Mouse (Mus musculus) limb, embryonic 12.5 days (tissue): ENCODE measurements at regions not wholly inside any gene's neighbourhood (a gene's known extent, or its start where the extent isn't known, plus 50 kb on each side); places are given as distances from the start of the nearest gene placed in this dataset.
"Not testable (repeated sequence)": the region's sequence is repeated elsewhere in the genome, so short reads cannot be mapped to it uniquely, and the experiment has no call there.

ENCODE experiments used
- ATAC-seq: fragments of 200-750 bp; cut with Nextera tagmentation; 2 replicates; pipeline ENCODE4 v1.8.0; 2017; ENCODE audit warnings: low read depth, moderate TSS enrichment; ENCODE audit not compliant: insufficient number of reproducible peaks, insufficient read depth, low FRiP score, low TSS enrichment
- H3K27ac ChIP-seq: fragments of 300-500 bp; sonication (generic); 2 replicates; pipeline ENCODE4 v1.5.1; 2016; ENCODE audit warnings: mild to moderate bottlenecking, moderate library complexity
- H3K27me3 ChIP-seq: fragments of 300-500 bp; sonication (generic); 2 replicates; pipeline ENCODE4 v1.6.1; 2016; ENCODE audit warnings: mild to moderate bottlenecking, moderate library complexity
- H3K36me3 ChIP-seq: fragments of 300-500 bp; sonication (generic); 2 replicates; pipeline ENCODE4 v1.6.1; 2016; ENCODE audit warnings: mild to moderate bottlenecking, moderate library complexity
- H3K4me1 ChIP-seq: fragments of 300-500 bp; sonication (generic); replicated peaks from 2 replicates; pipeline ENCODE4 v1.6.1; 2016
- H3K4me2 ChIP-seq: fragments of 300-500 bp; sonication (generic); 2 replicates; pipeline ENCODE4 v1.6.1; 2016; ENCODE audit warnings: mild to moderate bottlenecking, moderate library complexity
- H3K4me3 ChIP-seq: fragments of 300-500 bp; sonication (generic); replicated peaks from 2 replicates; pipeline ENCODE4 v1.5.1; 2016; ENCODE audit warnings: mild to moderate bottlenecking
- H3K9ac ChIP-seq: fragments of 300-500 bp; sonication (generic); replicated peaks from 2 replicates; pipeline ENCODE4 v1.6.1; 2016; ENCODE audit warnings: mild to moderate bottlenecking, moderate library complexity
- H3K9me3 ChIP-seq: fragments of 300-500 bp; sonication (generic); 2 replicates; pipeline ENCODE4 v1.6.1; 2016; ENCODE audit warnings: mild to moderate bottlenecking, moderate library complexity
- WGBS: fragments of 180-500 bp; shearing (Covaris S2); methylation state at CpG from one replicate; pipeline ENCODE4 v1.1.7; 2016; 5-methylcytosine and 5-hydroxymethylcytosine counted together

GRCm38 (mm10) chrX:75734628-75735302 is 140.2 kb downstream of the Pls3 start:
- not testable (repeated sequence) for H3K27ac ChIP-seq, H3K9ac ChIP-seq, H3K27me3 ChIP-seq, H3K4me2 ChIP-seq, H3K9me3 ChIP-seq, ATAC-seq, H3K4me3 ChIP-seq, H3K36me3 ChIP-seq, H3K4me1 ChIP-seq
- 70% methylated on average over 9 of the region's 13 CpGs for WGBS

- not testable (repeated sequence) for H3K4me3 ChIP-seq, H3K27ac ChIP-seq, H3K9me3 ChIP-seq, H3K36me3 ChIP-seq, H3K27me3 ChIP-seq, H3K4me2 ChIP-seq, ATAC-seq, H3K9ac ChIP-seq, H3K4me1 ChIP-seq
- WGBS = 74% methylated on average over 11 of the region's 11 CpGs
Observed at GRCm38 (mm10) chrX:75733651-75734050, 141.3 kb downstream of the Pls3 start.

- 69% methylated on average over 12 of the region's 12 CpGs for WGBS
- not testable (repeated sequence) for H3K4me3 ChIP-seq, H3K36me3 ChIP-seq, H3K9ac ChIP-seq, H3K27ac ChIP-seq, H3K4me2 ChIP-seq, H3K9me3 ChIP-seq, H3K4me1 ChIP-seq, H3K27me3 ChIP-seq, ATAC-seq
Observed at GRCm38 (mm10) chrX:75729791-75730190, 145.2 kb downstream of the Pls3 start.

- WGBS = 67% methylated on average over 4 of the region's 4 CpGs
Observed at GRCm38 (mm10) chrX:75728507-75728906, 146.5 kb downstream of the Pls3 start.

GRCm38 (mm10) chrX:75723542-75723941 is 145.5 kb upstream of the Rab39b start:
- H3K36me3 ChIP-seq, H3K27ac ChIP-seq, H3K27me3 ChIP-seq, H3K4me1 ChIP-seq, H3K4me3 ChIP-seq, H3K9me3 ChIP-seq, ATAC-seq, H3K9ac ChIP-seq, H3K4me2 ChIP-seq: not testable (repeated sequence)
- WGBS = 69% methylated on average over 39 of the region's 39 CpGs

More at GRCm38 (mm10) chrX:75728507-75728906, 146.5 kb downstream of the Pls3 start:
- Histone ChIP-seq H3K9ac (no peak overlapping the region), H3K4me1 (no peaks in the 10 kb centered on the region), H3K36me3 (peaks cover 8% of the 10 kb centered on the region), H3K9me3 (no peaks in the 10 kb centered on the region), H3K27ac (no peak overlapping the region), H3K4me3 (no peak overlapping the region), H3K4me2 (no peak overlapping the region), H3K27me3 (no peaks in the 10 kb centered on the region)
- ATAC-seq = no peak

- no peak overlapping the region for H3K4me2 ChIP-seq
- H3K9ac ChIP-seq = no peak overlapping the region
- WGBS = 26% methylated on average over 1 of the region's 1 CpGs
- no peaks in the 10 kb centered on the region for H3K4me1 ChIP-seq
- ATAC-seq = no peak
- no peak overlapping the region for H3K27ac ChIP-seq
- no peaks in the 10 kb centered on the region for H3K36me3 ChIP-seq
- no peaks in the 10 kb centered on the region for H3K27me3 ChIP-seq
- H3K4me3 ChIP-seq = no peak overlapping the region
- 0 out of 2 replicates have a peak, but pooled peaks cover 5% of the 10 kb centered on the region for H3K9me3 ChIP-seq
Observed at GRCm38 (mm10) chrX:75699949-75700348, 121.9 kb upstream of the Rab39b start.

- H3K4me1 ChIP-seq, H3K4me3 ChIP-seq, H3K4me2 ChIP-seq, H3K27ac ChIP-seq, H3K9ac ChIP-seq, H3K9me3 ChIP-seq, H3K27me3 ChIP-seq, ATAC-seq, H3K36me3 ChIP-seq: not testable (repeated sequence)
- WGBS = 94% methylated on average over 8 of the region's 8 CpGs
Observed at GRCm38 (mm10) chrX:75675271-75675670, 97.2 kb upstream of the Rab39b start.

GRCm38 (mm10) chrX:75673920-75674665 is 96.1 kb upstream of the Rab39b start:
- Histone ChIP-seq H3K9me3 (no peaks in the 10 kb centered on the region), H3K27ac (no peak overlapping the region), H3K4me1 (no peaks in the 10 kb centered on the region), H3K27me3 (no peaks in the 10 kb centered on the region), H3K36me3 (no peaks in the 10 kb centered on the region), H3K4me2 (peak overlapping the region; percentile 26), H3K9ac (no peak overlapping the region), H3K4me3 (peak overlapping the region; percentile 30)
- WGBS = 5% methylated on average over 23 of the region's 23 CpGs
- ATAC-seq = peak; percentile 98

GRCm38 (mm10) chrX:75673586-75673919 is 95.5 kb upstream of the Rab39b start:
- 53% methylated on average over 13 of the region's 13 CpGs for WGBS
- peak overlapping the region; percentile 12; the same call in 1 of the 2 replicates for H3K4me3 ChIP-seq
- no peak overlapping the region for H3K27ac ChIP-seq
- ATAC-seq = no peak
- peak overlapping the region; percentile 26 for H3K4me2 ChIP-seq
- H3K9me3 ChIP-seq = no peaks in the 10 kb centered on the region
- H3K4me1 ChIP-seq = no peaks in the 10 kb centered on the region
- H3K27me3 ChIP-seq = no peaks in the 10 kb centered on the region
- no peak overlapping the region for H3K9ac ChIP-seq
- H3K36me3 ChIP-seq = no peaks in the 10 kb centered on the region

- Histone ChIP-seq H3K4me2 (peak overlapping the region; percentile 26), H3K4me3 (0 out of 2 replicates have a peak overlapping the region, but pooled peaks have one; percentile 12), H3K27ac (no peak overlapping the region), H3K27me3 (no peaks in the 10 kb centered on the region), H3K9ac (no peak overlapping the region), H3K9me3 (no peaks in the 10 kb centered on the region), H3K36me3 (no peaks in the 10 kb centered on the region), H3K4me1 (no peaks in the 10 kb centered on the region)
- no peak for ATAC-seq
- 81% methylated on average over 13 of the region's 13 CpGs for WGBS
Observed at GRCm38 (mm10) chrX:75672976-75673375, 94.9 kb upstream of the Rab39b start.

- H3K4me1 ChIP-seq = no peaks in the 10 kb centered on the region
Observed at GRCm38 (mm10) chrX:75667636-75668035, 89.6 kb upstream of the Rab39b start.

More at GRCm38 (mm10) chrX:75667636-75668035, 89.6 kb upstream of the Rab39b start:
- Histone ChIP-seq H3K36me3 (no peaks in the 10 kb centered on the region), H3K27me3 (no peaks in the 10 kb centered on the region), H3K9ac (no peak overlapping the region), H3K4me3 (no peak overlapping the region), H3K9me3 (no peaks in the 10 kb centered on the region), H3K4me2 (no peak overlapping the region), H3K27ac (no peak overlapping the region)
- no peak for ATAC-seq
- 90% methylated on average over 4 of the region's 4 CpGs for WGBS
